Comparison of ENCODE assay signal across 8 mouse cellular contexts in genomic region chr5:113471417-113471816, GRCm38 (mm10). TPM values are rescaled to one million over a fixed set of nuclear protein-coding genes. Genes with fewer than 3 reads are reported as not detected.
DNase-seq lines count a peak whose midpoint lies in the region; ATAC-seq lines count a peak whose summit lies in the region.

No protein-coding gene starts in this region.

- no peak overlapping the region for H3K9ac ChIP-seq in hindbrain, embryonic 16.5 days (ENCODE audit: low read depth, low read length)

- peaks cover 58% of the 10 kb centered on the region for H3K4me1 ChIP-seq in hindbrain, embryonic 10.5 days (replicated peaks)
- peaks cover 10% of the 10 kb centered on the region for H3K4me1 ChIP-seq in hindbrain, embryonic 16.5 days (ENCODE audit: control insufficient read depth, insufficient read depth, low read depth, low read length)

- no peaks in the 10 kb centered on the region for H3K27me3 ChIP-seq in hindbrain, embryonic 10.5 days (ENCODE audit: insufficient read depth, poor library complexity, severe bottlenecking)
- H3K27me3 ChIP-seq in hindbrain, embryonic 16.5 days (replicated peaks; ENCODE audit: control insufficient read depth, insufficient read depth, low read length), result no peaks in the 10 kb centered on the region

- DNase-seq in hindbrain, embryonic 10.5 days (ENCODE audit: low spot score), result peak; percentile 66
- DNase-seq in Muller cell, postnatal 12 days (ENCODE audit: inconsistent ontology term), result peak; percentile 74
- DNase-seq in cerebellum, adult 9-10 months, result peak; percentile 89
- peak; percentile 55 to 69 for DNase-seq in gastrocnemius, postnatal 4 days (ENCODE audit: low spot score in 2 of 2)
- peak; percentile 69 to 94 for DNase-seq in layer of hippocampus, postnatal 25 days (ENCODE audit: extremely low spot score in 1 of 2, low spot score in 1 of 2)
- peak; percentile 85 for DNase-seq in naive thymus-derived CD4-positive, alpha-beta T cell, adult 2 months (ENCODE audit: low read depth)
- DNase-seq in thymus, postnatal 0 days (ENCODE audit: low spot score), result peak; percentile 45

- H3K36me3 ChIP-seq in hindbrain, embryonic 10.5 days, result no peaks in the 10 kb centered on the region
- no peaks in the 10 kb centered on the region for H3K36me3 ChIP-seq in hindbrain, embryonic 16.5 days (ENCODE audit: control insufficient read depth, insufficient read depth, low read length)

- H3K27ac ChIP-seq in hindbrain, embryonic 10.5 days, result no peak overlapping the region
- no peak overlapping the region for H3K27ac ChIP-seq in hindbrain, embryonic 16.5 days (ENCODE audit: low read depth, low read length)

- no peak for ATAC-seq in hindbrain, embryonic 16.5 days

- no peak overlapping the region for H3K4me2 ChIP-seq in hindbrain, embryonic 16.5 days (ENCODE audit: low read length)

- 41% methylated on average over 4 of the region's 4 CpGs for WGBS in hindbrain, embryonic 10.5 days
- WGBS in hindbrain, embryonic 16.5 days, result 47% methylated on average over 4 of the region's 4 CpGs

- no peaks in the 10 kb centered on the region for H3K9me3 ChIP-seq in hindbrain, embryonic 10.5 days
- H3K9me3 ChIP-seq in hindbrain, embryonic 16.5 days (ENCODE audit: control insufficient read depth, low read length), result no peaks in the 10 kb centered on the region

- no peak overlapping the region for H3K4me3 ChIP-seq in hindbrain, embryonic 10.5 days
- no peak overlapping the region for H3K4me3 ChIP-seq in hindbrain, embryonic 16.5 days (ENCODE audit: low read length)

RNA-seq across cellular contexts. Expression of gene Wscd2, which starts 18.7 kb away (rescaled TPM):
- polyA plus RNA-seq in hindbrain, embryonic 10.5 days (2016; fragmentation: Nextera tagmentation; extraction: Ambion mirVana), result 13.1 and 14.5 TPM in 2 replicates
- 13.3 and 14.5 TPM in 2 replicates for polyA plus RNA-seq in hindbrain, embryonic 16.5 days (2015; fragmentation: Nextera tagmentation; extraction: Ambion mirVana)
- 1 to 10 TPM; 1.2 to 1.4 TPM for total RNA-seq in gastrocnemius, postnatal 4 days (2021)
- total RNA-seq in layer of hippocampus, postnatal 25 days (2021), result 10 to 100 TPM; 84.5 to 89.7 TPM
- polyA plus RNA-seq in thymus, postnatal 0 days (2015; fragmentation: Nextera tagmentation; extraction: Ambion mirVana), result 0.10 and 0.23 TPM in 2 replicates

Comparison
In these comparisons a context has a peak if more than half of its experiments do, and no peak if none do; other contexts are left out.
1. RNA of gene Wscd2, which starts 18.7 kb away (polyA plus RNA-seq): 13.1 to 14.5 TPM in hindbrain, embryonic 10.5 days and 13.3 to 14.5 TPM in hindbrain, embryonic 16.5 days; 0.10 to 0.23 TPM in thymus, postnatal 0 days; every median in the first group is over 10 times any median in the second.
2. Peak in every context shown above with its lines, with median percentiles within 50 percentile points of each other: DNase-seq.